Mouse (Mus musculus): ENCODE results near the gene Ankrd65. TPM values are rescaled to one million over a fixed set of nuclear protein-coding genes. Genes with fewer than 3 reads are reported as not detected.

Gene Ankrd65
- polyA plus RNA-seq, 1 experiment from 2014 or later, result not detected

- whole genome bisulfite sequencing, result 92% methylated on average over 1 of the region's 1 CpGs
- no peak for ATAC-seq
- no peak overlapping the region for H3K27ac ChIP-seq (ENCODE audit: low read length)
- H3K36me3 ChIP-seq (ENCODE audit: control insufficient read depth, insufficient read depth, low read length), result 0 out of 2 replicates have a peak, but pooled peaks cover 2% of the 10 kb centered on the region
- H3K9ac ChIP-seq (ENCODE audit: low read depth, low read length), result no peak overlapping the region
- H3K27me3 ChIP-seq (replicated peaks; ENCODE audit: control insufficient read depth, insufficient read depth, low read length), result no peaks in the 10 kb centered on the region
- H3K9me3 ChIP-seq (ENCODE audit: control insufficient read depth, low read length), result no peaks in the 10 kb centered on the region
- H3K4me2 ChIP-seq (ENCODE audit: low read depth, low read length), result no peak overlapping the region
- no peak overlapping the region for H3K4me3 ChIP-seq (ENCODE audit: low read length)
- peaks cover 15% of the 10 kb centered on the region for H3K4me1 ChIP-seq (ENCODE audit: control insufficient read depth, insufficient read depth, low read length)
Measured at GRCm38 (mm10) chr4:155802075-155802474, 11.8 kb downstream of the Ankrd65 start.

GRCm38 (mm10) chr4:155802741-155803339, 12.6 kb downstream of the Ankrd65 start, which contains the start of gene Mrpl20:
TSS of gene Mrpl20 (plus strand) at chr4:155802878.
- WGBS, result 7% methylated on average over 12 of the region's 12 CpGs
- Histone ChIP-seq H3K4me1 (ENCODE audit: control insufficient read depth, insufficient read depth, low read length) (peaks cover 15% of the 10 kb centered on the region), H3K9me3 (ENCODE audit: control insufficient read depth, low read length) (no peaks in the 10 kb centered on the region), H3K9ac (ENCODE audit: low read depth, low read length) (peak within 1 kb of the TSS; percentile 85), H3K4me2 (ENCODE audit: low read depth, low read length) (peak within 1 kb of the TSS; percentile 78), H3K27ac (ENCODE audit: low read length) (peak within 1 kb of the TSS; percentile 80), H3K36me3 (ENCODE audit: control insufficient read depth, insufficient read depth, low read length) (peaks cover 7% of the 10 kb centered on the region; the same call in 1 of the 2 replicates), H3K27me3 (replicated peaks; ENCODE audit: control insufficient read depth, insufficient read depth, low read length) (no peaks in the 10 kb centered on the region), H3K4me3 (ENCODE audit: low read length) (peak within 1 kb of the TSS; percentile 92)
- peak; percentile 72 for ATAC-seq

- Histone ChIP-seq H3K9me3 (ENCODE audit: control insufficient read depth, low read length) (no peaks in the 10 kb centered on the region), H3K36me3 (ENCODE audit: control insufficient read depth, insufficient read depth, low read length) (peaks cover 7% of the 10 kb centered on the region; the same call in 1 of the 2 replicates), H3K27ac (ENCODE audit: low read length) (peak overlapping the region; percentile 80), H3K4me2 (ENCODE audit: low read depth, low read length) (peak overlapping the region; percentile 78), H3K9ac (ENCODE audit: low read depth, low read length) (peak overlapping the region; percentile 85), H3K4me3 (ENCODE audit: low read length) (peak overlapping the region; percentile 92), H3K27me3 (replicated peaks; ENCODE audit: control insufficient read depth, insufficient read depth, low read length) (no peaks in the 10 kb centered on the region), H3K4me1 (ENCODE audit: control insufficient read depth, insufficient read depth, low read length) (peaks cover 15% of the 10 kb centered on the region)
- under 1% methylated on average over 55 of the region's 58 CpGs for WGBS
- ATAC-seq, result peak; percentile 98
Measured at GRCm38 (mm10) chr4:155803340-155804041, 13.3 kb downstream of the Ankrd65 start.

- Histone ChIP-seq H3K27ac (ENCODE audit: low read length) (0 out of 2 replicates have a peak overlapping the region, but pooled peaks have one; percentile 10), H3K4me2 (ENCODE audit: low read depth, low read length) (no peak overlapping the region), H3K27me3 (replicated peaks; ENCODE audit: control insufficient read depth, insufficient read depth, low read length) (no peaks in the 10 kb centered on the region), H3K4me3 (ENCODE audit: low read length) (no peak overlapping the region), H3K9ac (ENCODE audit: low read depth, low read length) (no peak overlapping the region), H3K36me3 (ENCODE audit: control insufficient read depth, insufficient read depth, low read length) (peaks cover 13% of the 10 kb centered on the region; the same call in 1 of the 2 replicates), H3K4me1 (ENCODE audit: control insufficient read depth, insufficient read depth, low read length) (peaks cover 20% of the 10 kb centered on the region), H3K9me3 (ENCODE audit: control insufficient read depth, low read length) (no peaks in the 10 kb centered on the region)
- ATAC-seq, result no peak
- WGBS, result 84% methylated on average over 3 of the region's 3 CpGs
Measured at GRCm38 (mm10) chr4:155807841-155808240, 17.6 kb downstream of the Ankrd65 start.

- Histone ChIP-seq H3K27me3 (replicated peaks; ENCODE audit: control insufficient read depth, insufficient read depth, low read length) (no peaks in the 10 kb centered on the region), H3K4me1 (ENCODE audit: control insufficient read depth, insufficient read depth, low read length) (peaks cover 19% of the 10 kb centered on the region), H3K36me3 (ENCODE audit: control insufficient read depth, insufficient read depth, low read length) (peaks cover 22% of the 10 kb centered on the region), H3K4me3 (ENCODE audit: low read length) (peak within 1 kb of the TSS; percentile 97), H3K4me2 (ENCODE audit: low read depth, low read length) (peak within 1 kb of the TSS; percentile 84), H3K9me3 (ENCODE audit: control insufficient read depth, low read length) (no peaks in the 10 kb centered on the region), H3K9ac (ENCODE audit: low read depth, low read length) (peak within 1 kb of the TSS; percentile 96), H3K27ac (ENCODE audit: low read length) (peak within 1 kb of the TSS; percentile 94)
- WGBS, result 1% methylated on average over 38 of the region's 60 CpGs
- ATAC-seq, result peak; percentile 99
Measured at GRCm38 (mm10) chr4:155811929-155812664, 21.9 kb downstream of the Ankrd65 start, which contains the start of gene Ccnl2. TSS of gene Ccnl2 (plus strand) at chr4:155812489.

- under 1% methylated on average over 49 of the region's 49 CpGs for whole genome bisulfite sequencing
- Histone ChIP-seq H3K4me3 (ENCODE audit: low read length) (peak overlapping the region; percentile 97), H3K27me3 (replicated peaks; ENCODE audit: control insufficient read depth, insufficient read depth, low read length) (no peaks in the 10 kb centered on the region), H3K4me2 (ENCODE audit: low read depth, low read length) (peak overlapping the region; percentile 84), H3K9ac (ENCODE audit: low read depth, low read length) (peak overlapping the region; percentile 96), H3K36me3 (ENCODE audit: control insufficient read depth, insufficient read depth, low read length) (peaks cover 20% of the 10 kb centered on the region), H3K9me3 (ENCODE audit: control insufficient read depth, low read length) (no peaks in the 10 kb centered on the region), H3K27ac (ENCODE audit: low read length) (peak overlapping the region; percentile 87), H3K4me1 (ENCODE audit: control insufficient read depth, insufficient read depth, low read length) (peaks cover 19% of the 10 kb centered on the region)
- peak; percentile 45 for ATAC-seq
Measured at GRCm38 (mm10) chr4:155812665-155813181, 22.5 kb downstream of the Ankrd65 start.

- peaks cover 34% of the 10 kb centered on the region for H3K36me3 ChIP-seq (ENCODE audit: control insufficient read depth, insufficient read depth, low read length)
- H3K27me3 ChIP-seq (replicated peaks; ENCODE audit: control insufficient read depth, insufficient read depth, low read length), result no peaks in the 10 kb centered on the region
- H3K27ac ChIP-seq (ENCODE audit: low read length), result no peak overlapping the region
- ATAC-seq, result peak; percentile 64; the same call in 1 of the 2 replicates
- no peak overlapping the region for H3K4me2 ChIP-seq (ENCODE audit: low read depth, low read length)
- no peak overlapping the region for H3K4me3 ChIP-seq (ENCODE audit: low read length)
- H3K9ac ChIP-seq (ENCODE audit: low read depth, low read length), result no peak overlapping the region
- peaks cover 17% of the 10 kb centered on the region for H3K4me1 ChIP-seq (ENCODE audit: control insufficient read depth, insufficient read depth, low read length)
- no peaks in the 10 kb centered on the region for H3K9me3 ChIP-seq (ENCODE audit: control insufficient read depth, low read length)
- 68% methylated on average over 4 of the region's 4 CpGs for WGBS
Measured at GRCm38 (mm10) chr4:155817533-155817932, 27.3 kb downstream of the Ankrd65 start.

- H3K9ac ChIP-seq (ENCODE audit: low read depth, low read length), result no peak overlapping the region
- ATAC-seq, result no peak
- no peaks in the 10 kb centered on the region for H3K9me3 ChIP-seq (ENCODE audit: control insufficient read depth, low read length)
- no peak overlapping the region for H3K4me2 ChIP-seq (ENCODE audit: low read depth, low read length)
- H3K4me3 ChIP-seq (ENCODE audit: low read length), result no peak overlapping the region
- peaks cover 51% of the 10 kb centered on the region for H3K36me3 ChIP-seq (ENCODE audit: control insufficient read depth, insufficient read depth, low read length)
- H3K27ac ChIP-seq (ENCODE audit: low read length), result no peak overlapping the region
- H3K4me1 ChIP-seq (ENCODE audit: control insufficient read depth, insufficient read depth, low read length), result 0 out of 2 replicates have a peak, but pooled peaks cover 4% of the 10 kb centered on the region
- 73% methylated on average over 7 of the region's 7 CpGs for WGBS
- H3K27me3 ChIP-seq (replicated peaks; ENCODE audit: control insufficient read depth, insufficient read depth, low read length), result no peaks in the 10 kb centered on the region
Measured at GRCm38 (mm10) chr4:155821025-155821424, 30.8 kb downstream of the Ankrd65 start.

GRCm38 (mm10) chr4:155823443-155823842, 33.2 kb downstream of the Ankrd65 start:
- no peak overlapping the region for H3K9ac ChIP-seq (ENCODE audit: low read depth, low read length)
- no peaks in the 10 kb centered on the region for H3K9me3 ChIP-seq (ENCODE audit: control insufficient read depth, low read length)
- H3K27me3 ChIP-seq (replicated peaks; ENCODE audit: control insufficient read depth, insufficient read depth, low read length), result no peaks in the 10 kb centered on the region
- H3K27ac ChIP-seq (ENCODE audit: low read length), result no peak overlapping the region
- no peaks in the 10 kb centered on the region for H3K4me1 ChIP-seq (ENCODE audit: control insufficient read depth, insufficient read depth, low read length)
- no peak overlapping the region for H3K4me2 ChIP-seq (ENCODE audit: low read depth, low read length)
- ATAC-seq, result no peak; the same call in 1 of the 2 replicates
- no peak overlapping the region for H3K4me3 ChIP-seq (ENCODE audit: low read length)
- WGBS, result 94% methylated on average over 16 of the region's 16 CpGs
- H3K36me3 ChIP-seq (ENCODE audit: control insufficient read depth, insufficient read depth, low read length), result peaks cover 40% of the 10 kb centered on the region

Data from intestine, embryonic 16.5 days (tissue).